8 mouse cellular contexts compared by ENCODE assay signal in the genomic region with DNA sequence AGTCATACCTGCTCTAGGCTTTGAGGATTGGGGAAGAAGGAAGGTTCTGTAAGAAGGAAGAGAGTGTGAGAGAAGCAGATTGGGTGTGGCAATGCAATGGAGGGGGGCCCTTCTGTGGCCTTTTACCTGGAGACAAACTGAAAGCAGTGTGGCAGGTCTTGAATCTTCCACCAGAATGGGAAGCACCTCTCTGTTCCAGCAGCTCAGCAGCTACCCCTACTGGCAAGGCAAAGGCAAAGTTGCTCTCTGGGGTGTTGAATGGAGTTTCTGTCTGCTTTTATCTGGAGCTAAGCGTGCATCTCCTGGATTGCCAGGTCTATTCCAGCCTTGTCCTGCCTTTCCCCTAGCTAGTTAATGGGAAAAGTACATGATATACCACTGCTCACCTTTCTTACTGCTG.
DNase-seq lines count a peak whose midpoint lies in the region; ATAC-seq and TF ChIP-seq lines count a peak whose summit lies in the region.

No protein-coding gene starts in this region.

- H3K4me2 ChIP-seq in stomach, embryonic 14.5 days (replicated peaks; ENCODE audit: low read depth, low read length), result no peak overlapping the region

- H3K27ac ChIP-seq in heart, adult 2 months, result no peak overlapping the region
- H3K27ac ChIP-seq in stomach, embryonic 14.5 days (ENCODE audit: low read length), result no peak overlapping the region

- peak; percentile 73 for TF ChIP-seq EP300 in heart, adult 2 months (IDR thresholded peaks at IDR 0.05; ENCODE audit: insufficient read depth, low read depth, low read length)

- H3K4me1 ChIP-seq in heart, adult 2 months (ENCODE audit: control insufficient read depth, insufficient read depth, low read length), result no peaks in the 10 kb centered on the region; the same call in 1 of the 2 replicates
- H3K4me1 ChIP-seq in stomach, embryonic 14.5 days (ENCODE audit: control insufficient read depth, insufficient read depth, low read length), result no peaks in the 10 kb centered on the region

- intact Hi-C loops in heart, adult 2 months (cut with DNase I), result loop anchor here (2.0 to 10.0 kb wide), 5 partner anchors 56 to 796 kb away; partner anchors contain the start of gene Pthlh

- H3K9me3 ChIP-seq in stomach, embryonic 14.5 days (ENCODE audit: control insufficient read depth, low read depth, low read length), result no peaks in the 10 kb centered on the region

- H3K4me3 ChIP-seq in heart, adult 2 months, result no peak overlapping the region
- no peak overlapping the region for H3K4me3 ChIP-seq in stomach, embryonic 14.5 days (ENCODE audit: low read depth, low read length)

- no peaks in the 10 kb centered on the region for H3K79me2 ChIP-seq in heart, adult 2 months (replicated peaks; ENCODE audit: control insufficient read depth, insufficient read depth, low read length)

- no peak overlapping the region for H3K9ac ChIP-seq in heart, adult 2 months (ENCODE audit: low read depth, low read length)
- no peak overlapping the region for H3K9ac ChIP-seq in stomach, embryonic 14.5 days (replicated peaks; ENCODE audit: low read depth, low read length)

- 18% methylated on average over 1 of the region's 1 CpGs for WGBS in heart, adult 2 months
- 23% methylated on average over 1 of the region's 1 CpGs for WGBS in stomach, embryonic 14.5 days

- no peaks in the 10 kb centered on the region for H3K27me3 ChIP-seq in heart, adult 2 months (ENCODE audit: control insufficient read depth, insufficient read depth, low read length)
- H3K27me3 ChIP-seq in stomach, embryonic 14.5 days (ENCODE audit: control insufficient read depth, insufficient read depth, low read length), result no peaks in the 10 kb centered on the region

- no peak for TF ChIP-seq POLR2A in heart, adult 2 months (IDR thresholded peaks at IDR 0.05; ENCODE audit: insufficient read depth, low read depth, low read length)

- TF ChIP-seq CTCF in heart, adult 2 months (IDR thresholded peaks at IDR 0.05), result peak; percentile 91

- peak; percentile 33; the same call in 1 of the 2 replicates for ATAC-seq in stomach, embryonic 14.5 days (ENCODE audit: insufficient number of reproducible peaks, insufficient read depth, low FRiP score, low read depth)
- ATAC-seq in activated CD4-positive, CD25-positive, alpha-beta regulatory T cell, adult 4 months, result no peak

- no peaks in the 10 kb centered on the region; the same call in 1 of the 2 replicates for H3K36me3 ChIP-seq in heart, adult 2 months (ENCODE audit: control insufficient read depth, insufficient read depth, low read length)
- H3K36me3 ChIP-seq in stomach, embryonic 14.5 days (ENCODE audit: control insufficient read depth, insufficient read depth, low read length), result no peaks in the 10 kb centered on the region

- DNase-seq in A20 (ENCODE audit: low read depth, low spot score) (peak; percentile 41), NIH3T3 (ENCODE audit: low read depth) (peak; percentile 86)
- peak; percentile 85 to 86 for DNase-seq in cerebellum, postnatal 10 days
- DNase-seq in heart, adult 2 months, result peak; percentile 53 to 74
- DNase-seq in kidney, postnatal 4 days, result peak; percentile 74 to 76
- DNase-seq in lung, postnatal 14 days, result peak; percentile 74
